Mouse (Mus musculus) G1E (cell line): Measurements from ENCODE around the gene Rapgef5.

ENCODE experiments used
- CTCF ChIP-seq: IDR thresholded peaks from 2 replicates; pipeline ENCODE4 v1.5.1; 2012; ENCODE audit warnings: low read depth, low read length, inconsistent platforms, mixed read lengths
- GATA2 ChIP-seq: IDR thresholded peaks from 2 replicates; pipeline ENCODE4 v1.6.1; 2012; ENCODE audit warnings: low read depth, low read length, inconsistent platforms, borderline replicate concordance
- TAL1 ChIP-seq: conservative IDR thresholded peaks from 2 replicates; pipeline ENCODE4 v1.6.1; 2012; ENCODE audit warnings: low read depth, low read length, inconsistent platforms, mixed read lengths

DNA sequence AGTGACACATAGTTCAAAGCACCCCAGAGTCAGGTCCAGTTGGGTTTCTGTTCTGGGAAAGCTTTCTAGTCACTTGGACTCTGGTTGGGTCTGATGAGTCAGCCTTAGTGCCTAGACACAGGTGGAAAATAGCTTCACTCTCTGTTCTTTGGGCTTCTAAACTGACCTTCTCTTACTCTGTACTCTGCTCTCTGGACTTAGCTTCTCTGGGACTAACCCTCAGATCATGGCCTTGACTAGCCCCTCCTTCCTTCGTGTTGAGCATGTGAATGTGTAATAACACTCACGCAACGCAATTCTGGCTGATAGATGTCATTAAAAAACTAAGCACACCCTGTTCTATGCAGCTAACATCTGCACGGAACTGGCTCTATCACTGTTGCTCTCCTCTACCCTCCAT lies 160.0 kb downstream of the Rapgef5 start:
- no peak for TF ChIP-seq TAL1
- TF ChIP-seq CTCF, result no peak
- no peak for TF ChIP-seq GATA2
